Mouse (Mus musculus) heart, embryonic 16.5 days (tissue): Measurements from ENCODE around the gene Rab35. TPM values are rescaled to one million over a fixed set of nuclear protein-coding genes. Genes with fewer than 3 reads are reported as not detected.

Source experiments
- ATAC-seq: fragments of 200-750 bp; cut with Nextera tagmentation; replicated peaks from 2 replicates; pipeline ENCODE4 v1.8.0; 2017; ENCODE audit warnings: moderate number of reproducible peaks; ENCODE audit not compliant: insufficient read depth, low FRiP score; ENCODE audit errors: extremely low read depth
- H3K27ac ChIP-seq: fragments of 300-500 bp; sonication (generic); 2 replicates; pipeline ENCODE4 v1.5.1; 2014; ENCODE audit warnings: mild to moderate bottlenecking, low read length, control low read depth, moderate library complexity
- H3K27me3 ChIP-seq: fragments of 300-500 bp; sonication (generic); 2 replicates; pipeline ENCODE4 v1.6.1; 2014; ENCODE audit warnings: low read length, mixed read lengths; ENCODE audit not compliant: control insufficient read depth, insufficient read depth
- H3K36me3 ChIP-seq: fragments of 300-500 bp; sonication (generic); 2 replicates; pipeline ENCODE4 v1.6.1; 2014; ENCODE audit not compliant: control insufficient read depth, insufficient read depth
- H3K4me1 ChIP-seq: fragments of 300-500 bp; sonication (generic); 2 replicates; pipeline ENCODE4 v1.6.1; 2014; ENCODE audit warnings: low read length, mixed read lengths; ENCODE audit not compliant: control insufficient read depth, insufficient read depth
- H3K4me2 ChIP-seq: fragments of 300-500 bp; sonication (generic); 2 replicates; pipeline ENCODE4 v1.6.1; 2014; ENCODE audit warnings: low read depth, mild to moderate bottlenecking, control low read depth, low read length
- H3K4me3 ChIP-seq: fragments of 300-500 bp; sonication (generic); 2 replicates; pipeline ENCODE4 v1.5.1; 2014; ENCODE audit warnings: mild to moderate bottlenecking, control low read depth, low read length
- H3K9ac ChIP-seq: fragments of 300-500 bp; sonication (generic); 2 replicates; pipeline ENCODE4 v1.6.1; 2014; ENCODE audit warnings: low read length, control low read depth
- H3K9me3 ChIP-seq: fragments of 300-500 bp; sonication (generic); replicated peaks from 2 replicates; pipeline ENCODE4 v1.6.1; 2016; ENCODE audit warnings: low read length; ENCODE audit not compliant: control insufficient read depth
- WGBS: fragments of 180-500 bp; shearing (Covaris S2); extraction: QIAGEN DNeasy Blood & Tissue Kit; methylation state at CpG from one replicate; pipeline ENCODE4 v1.1.7; 2014; 5-methylcytosine and 5-hydroxymethylcytosine counted together
- polyA plus RNA-seq: library from polyadenylated mRNA; unstranded; fragments of >200 nt; fragmentation: Nextera tagmentation; extraction: Ambion mirVana; gene quantifications from 2 replicates; pipeline ENCODE4 v1.2.1, GENCODE M21; 2015

Gene Rab35
- polyA plus RNA-seq, 1 experiment from 2014 or later, result 11.0 TPM

GRCm38 (mm10) chr5:115653776-115654175, 22.1 kb downstream of the Rab35 start:
- Histone ChIP-seq H3K4me3 (no peak overlapping the region), H3K9me3 (no peaks in the 10 kb centered on the region), H3K9ac (no peak overlapping the region), H3K27me3 (no peaks in the 10 kb centered on the region), H3K27ac (no peak overlapping the region), H3K36me3 (no peaks in the 10 kb centered on the region), H3K4me2 (no peak overlapping the region), H3K4me1 (peaks cover 7% of the 10 kb centered on the region)
- ATAC-seq, result no peak
- 87% methylated on average over 12 of the region's 12 CpGs for WGBS

DNA sequence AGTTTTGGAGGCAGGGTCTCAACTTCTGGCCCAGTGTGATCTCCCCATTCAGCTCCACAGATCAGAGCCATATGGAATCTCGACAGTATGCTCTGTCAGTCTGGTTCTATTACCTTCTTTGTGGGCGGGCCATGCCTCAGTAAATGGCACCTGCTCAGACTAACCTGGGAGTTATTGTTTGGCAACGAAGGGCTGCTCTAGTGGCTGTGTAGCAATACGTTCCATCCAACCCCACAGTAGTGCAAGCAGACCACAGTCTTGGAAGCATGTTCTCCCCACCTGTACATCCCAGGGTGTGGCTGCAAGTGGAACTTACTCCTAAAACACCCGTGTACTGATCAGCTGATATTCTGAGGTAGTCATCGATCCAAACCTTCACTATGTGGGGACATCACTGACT, 25.0 kb downstream of the Rab35 start:
- no peak overlapping the region for H3K27ac ChIP-seq
- H3K4me3 ChIP-seq, result no peak overlapping the region
- H3K9ac ChIP-seq, result no peak overlapping the region
- no peak overlapping the region for H3K4me2 ChIP-seq
- H3K9me3 ChIP-seq, result no peaks in the 10 kb centered on the region
- peaks cover 7% of the 10 kb centered on the region for H3K4me1 ChIP-seq
- ATAC-seq, result no peak
- WGBS, result 72% methylated on average over 6 of the region's 6 CpGs
- no peaks in the 10 kb centered on the region for H3K36me3 ChIP-seq
- no peaks in the 10 kb centered on the region for H3K27me3 ChIP-seq

DNA sequence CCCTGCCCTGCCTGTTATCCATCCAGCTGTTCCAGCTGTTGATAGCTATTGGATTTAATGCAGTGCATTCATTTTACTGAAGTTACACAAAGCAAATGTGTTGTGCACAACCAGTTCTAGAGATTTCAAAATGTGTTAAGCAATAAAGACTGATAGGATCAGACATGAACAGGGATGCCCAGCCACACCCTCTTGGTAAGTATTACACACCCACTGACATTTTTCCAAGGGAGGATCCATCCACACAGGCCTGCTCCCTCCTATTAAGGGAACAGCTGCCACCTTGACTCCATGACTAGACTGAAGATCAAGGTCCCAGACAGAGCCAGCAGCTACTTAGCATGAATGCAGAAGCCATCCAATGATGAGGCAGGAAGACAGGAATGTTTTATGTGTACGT, 25.5 kb downstream of the Rab35 start:
- Histone ChIP-seq H3K27me3 (no peaks in the 10 kb centered on the region), H3K4me1 (peaks cover 3% of the 10 kb centered on the region), H3K4me2 (no peak overlapping the region), H3K9ac (no peak overlapping the region), H3K36me3 (no peaks in the 10 kb centered on the region), H3K9me3 (no peaks in the 10 kb centered on the region), H3K4me3 (no peak overlapping the region), H3K27ac (no peak overlapping the region)
- WGBS, result 87% methylated on average over 1 of the region's 1 CpGs
- no peak for ATAC-seq

DNA sequence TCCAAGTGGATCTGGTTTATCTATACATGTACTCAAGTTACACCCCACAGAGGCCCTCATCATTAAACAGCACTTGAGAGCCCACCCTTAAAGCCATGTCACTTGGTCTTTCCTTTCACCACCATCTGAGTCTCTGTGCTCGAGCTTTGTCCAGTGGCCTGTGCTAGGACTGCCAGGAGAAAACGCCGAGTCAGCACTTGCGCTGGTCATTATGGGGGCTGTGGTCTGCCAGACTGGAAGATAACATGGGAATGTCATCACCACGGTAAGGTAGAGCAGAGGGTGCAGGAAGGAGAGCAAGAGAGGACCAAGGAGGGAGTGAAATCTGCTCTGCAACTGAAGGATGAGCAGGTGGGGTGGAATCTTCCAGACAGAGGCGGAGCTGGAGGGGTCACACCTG, 26.6 kb downstream of the Rab35 start:
- Histone ChIP-seq H3K27ac (no peak overlapping the region), H3K36me3 (no peaks in the 10 kb centered on the region), H3K4me1 (no peaks in the 10 kb centered on the region), H3K4me3 (no peak overlapping the region), H3K9ac (no peak overlapping the region), H3K4me2 (no peak overlapping the region), H3K9me3 (no peaks in the 10 kb centered on the region), H3K27me3 (no peaks in the 10 kb centered on the region)
- no peak for ATAC-seq
- 47% methylated on average over 6 of the region's 6 CpGs for WGBS

DNA sequence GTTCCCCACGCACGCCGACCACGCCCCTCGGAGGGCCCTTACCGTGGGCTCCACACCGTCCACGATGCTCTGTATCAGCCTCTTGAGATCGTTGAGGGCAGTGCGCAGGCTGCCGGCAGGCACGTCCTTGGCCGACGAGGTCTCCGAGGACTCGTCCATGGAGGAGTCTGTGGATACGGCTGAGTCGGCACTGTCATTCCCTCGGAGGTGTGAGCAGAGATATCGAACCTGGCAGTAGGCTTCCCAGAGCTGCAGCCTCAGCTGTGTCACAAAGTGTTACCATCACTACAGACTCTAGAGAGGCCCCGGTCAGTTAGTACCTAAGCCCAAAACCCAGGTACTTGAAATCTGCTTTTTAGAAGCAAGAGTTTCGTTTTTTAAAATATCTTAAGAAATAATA, 30.9 kb downstream of the Rab35 start:
- Histone ChIP-seq H3K9me3 (no peaks in the 10 kb centered on the region), H3K4me2 (peak overlapping the region; percentile 37; the same call in 1 of the 2 replicates), H3K27me3 (no peaks in the 10 kb centered on the region), H3K9ac (no peak overlapping the region), H3K4me1 (no peaks in the 10 kb centered on the region), H3K4me3 (no peak overlapping the region), H3K36me3 (no peaks in the 10 kb centered on the region), H3K27ac (no peak overlapping the region)
- ATAC-seq, result peak; percentile 52
- 28% methylated on average over 22 of the region's 22 CpGs for WGBS

DNA sequence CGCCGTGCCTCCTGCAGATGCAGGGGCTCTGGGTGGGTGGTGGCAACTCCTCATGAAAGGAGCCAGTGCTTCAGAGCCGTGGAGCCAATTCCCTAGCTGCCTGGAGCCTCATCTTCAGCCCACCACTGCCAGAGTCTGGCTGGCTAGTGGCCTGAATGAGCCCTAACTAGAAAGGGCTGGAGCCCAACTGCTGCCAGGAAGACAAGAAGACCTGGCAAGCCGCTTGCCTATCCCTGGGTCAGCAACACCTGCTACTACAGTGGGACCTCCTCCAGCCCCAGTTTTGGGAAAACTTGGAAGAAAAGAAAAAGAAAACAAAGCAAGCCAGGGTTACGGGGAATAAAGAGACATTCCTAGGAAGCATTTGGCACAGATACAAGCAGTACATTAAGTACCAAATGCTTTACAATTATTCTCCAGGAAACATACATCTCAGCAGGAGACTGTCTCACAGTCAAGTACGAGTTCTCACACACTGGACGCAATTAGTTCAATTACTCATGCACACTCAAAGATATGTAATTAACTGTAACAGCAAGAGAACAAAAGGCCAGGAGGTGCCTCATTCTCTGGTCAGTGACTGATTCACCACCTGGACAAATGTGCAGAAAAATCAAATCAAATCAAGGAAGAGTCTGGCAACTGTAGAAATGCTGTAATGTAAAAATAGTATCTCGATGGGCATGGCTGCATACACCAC, 34.8 kb downstream of the Rab35 start:
- no peak overlapping the region for H3K27ac ChIP-seq
- no peaks in the 10 kb centered on the region for H3K4me1 ChIP-seq
- no peaks in the 10 kb centered on the region for H3K9me3 ChIP-seq
- no peaks in the 10 kb centered on the region for H3K36me3 ChIP-seq
- no peak for ATAC-seq
- no peaks in the 10 kb centered on the region for H3K27me3 ChIP-seq
- WGBS, result 70% methylated on average over 8 of the region's 8 CpGs
- H3K4me3 ChIP-seq, result no peak overlapping the region
- no peak overlapping the region for H3K4me2 ChIP-seq
- H3K9ac ChIP-seq, result no peak overlapping the region

- H3K36me3 ChIP-seq, result no peaks in the 10 kb centered on the region
- no peaks in the 10 kb centered on the region for H3K4me1 ChIP-seq
- no peak overlapping the region for H3K27ac ChIP-seq
- WGBS, result 78% methylated on average over 8 of the region's 8 CpGs
- no peak overlapping the region for H3K4me2 ChIP-seq
- H3K4me3 ChIP-seq, result no peak overlapping the region
- H3K27me3 ChIP-seq, result no peaks in the 10 kb centered on the region
- no peak for ATAC-seq
- no peaks in the 10 kb centered on the region for H3K9me3 ChIP-seq
- H3K9ac ChIP-seq, result no peak overlapping the region
Measured at GRCm38 (mm10) chr5:115667210-115667609, 35.5 kb downstream of the Rab35 start.

DNA sequence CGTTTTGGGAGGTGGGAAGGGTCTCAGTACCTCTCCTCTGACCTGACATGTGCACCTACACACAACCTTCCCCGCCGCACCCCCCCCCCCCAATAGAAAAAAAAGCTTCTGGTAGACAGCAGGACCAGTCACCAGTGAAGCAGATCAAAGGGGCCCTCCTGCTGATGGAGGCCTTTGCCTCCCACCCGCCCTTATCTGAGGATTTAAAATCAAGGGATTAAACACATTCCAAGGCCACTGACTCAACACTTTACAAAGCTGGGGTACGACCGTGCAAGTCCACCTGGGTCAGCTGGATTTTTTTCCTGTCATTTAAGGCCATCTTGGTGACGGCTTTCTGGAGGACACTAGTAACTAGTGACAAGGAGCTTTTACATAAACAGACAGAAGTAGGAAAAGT, 36.2 kb downstream of the Rab35 start:
- ATAC-seq, result no peak
- Histone ChIP-seq H3K9me3 (no peaks in the 10 kb centered on the region), H3K27ac (no peak overlapping the region), H3K4me2 (no peak overlapping the region), H3K9ac (no peak overlapping the region), H3K4me1 (no peaks in the 10 kb centered on the region), H3K27me3 (no peaks in the 10 kb centered on the region), H3K36me3 (no peaks in the 10 kb centered on the region), H3K4me3 (no peak overlapping the region)
- WGBS, result 19% methylated on average over 7 of the region's 7 CpGs

DNA sequence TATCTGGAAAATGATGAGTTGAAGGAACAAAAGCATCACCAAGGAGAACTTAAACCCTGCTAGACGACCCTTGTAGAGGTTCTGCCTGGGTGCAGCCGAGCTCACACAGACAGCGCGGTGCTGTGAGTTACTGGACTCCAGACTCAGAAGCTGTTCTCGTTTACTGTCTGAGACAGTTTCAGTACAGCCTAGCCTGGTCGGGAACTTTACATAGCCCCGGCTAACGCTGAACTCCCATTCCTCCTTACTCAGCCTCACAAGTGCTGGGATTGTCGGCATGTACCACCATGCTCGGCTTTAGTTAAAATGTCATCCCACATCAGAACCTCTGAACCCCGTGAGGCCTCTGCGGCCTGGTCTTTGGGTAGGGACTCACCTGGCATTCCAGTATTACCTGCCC, 37.3 kb downstream of the Rab35 start:
- WGBS, result 83% methylated on average over 12 of the region's 12 CpGs
- Histone ChIP-seq H3K4me1 (no peaks in the 10 kb centered on the region), H3K4me3 (no peak overlapping the region), H3K27ac (no peak overlapping the region), H3K4me2 (no peak overlapping the region), H3K9me3 (no peaks in the 10 kb centered on the region), H3K27me3 (no peaks in the 10 kb centered on the region), H3K36me3 (no peaks in the 10 kb centered on the region), H3K9ac (no peak overlapping the region)
- no peak for ATAC-seq
